Mouse (Mus musculus) retina, postnatal 7 days (tissue): ENCODE results near the gene Gfra1.

Experiments used
- DNase-seq: peaks from one replicate; pipeline ENCODE4 v3.0.0-alpha.2; 2012; ENCODE audit warnings: low read depth, low spot score

Gene Gfra1

DNA sequence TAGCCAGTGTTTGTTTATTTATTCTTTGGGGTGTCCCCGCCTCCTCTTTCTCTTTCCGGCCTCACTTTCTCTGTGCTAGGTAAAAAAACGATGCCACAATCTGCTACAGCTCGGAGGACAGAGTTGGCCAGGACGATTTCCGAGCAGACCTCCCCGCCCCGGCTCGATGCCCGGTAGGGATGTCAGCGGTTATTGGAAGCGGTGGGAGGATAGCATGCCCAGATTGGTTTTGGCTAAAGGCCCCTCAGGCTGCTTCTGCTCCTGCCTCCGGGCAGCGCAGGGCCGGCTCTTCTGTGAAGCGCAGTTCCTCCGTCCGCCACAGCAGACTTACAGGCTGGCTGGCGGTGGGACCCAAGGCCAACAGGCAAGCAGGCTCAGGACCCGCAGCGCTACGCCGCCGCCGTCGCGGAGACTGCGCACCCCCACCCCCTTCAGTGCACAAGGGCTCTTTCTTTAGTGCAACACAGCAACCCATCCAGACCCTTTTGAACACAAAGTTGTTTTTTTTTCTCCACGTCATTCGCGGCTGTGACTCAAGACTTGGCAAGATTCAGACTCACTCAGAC, at the start of gene Gfra1:
TSS of gene Gfra1 (minus strand) at position 414 of the 566 bp plus-strand sequence.
- no peak for DNase-seq

DNA sequence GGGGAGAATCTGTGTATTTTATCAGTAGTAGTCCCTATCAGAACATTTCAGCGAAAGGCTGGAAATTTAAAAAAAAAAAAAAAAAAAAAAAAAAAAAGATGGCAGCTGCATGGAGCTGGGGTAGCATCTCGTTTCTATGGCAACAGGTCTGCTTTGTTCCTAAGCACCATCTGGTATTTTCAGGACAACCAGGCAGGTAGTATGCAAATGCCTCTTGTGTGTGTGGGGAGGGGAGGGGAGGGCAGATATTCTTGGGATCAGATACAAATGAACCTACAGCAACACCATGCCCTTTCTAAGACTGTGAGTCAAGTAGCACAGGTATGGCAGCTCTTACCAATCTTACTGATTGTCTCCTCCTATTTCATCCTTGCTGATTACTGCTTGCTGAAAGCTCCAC, 44.3 kb upstream of the Gfra1 start:
- DNase-seq, result no peak

- DNase-seq, result no peak
These were observed 43.8 kb upstream of the Gfra1 start for GRCm38 (mm10) chr19:58499420-58499966.

DNA sequence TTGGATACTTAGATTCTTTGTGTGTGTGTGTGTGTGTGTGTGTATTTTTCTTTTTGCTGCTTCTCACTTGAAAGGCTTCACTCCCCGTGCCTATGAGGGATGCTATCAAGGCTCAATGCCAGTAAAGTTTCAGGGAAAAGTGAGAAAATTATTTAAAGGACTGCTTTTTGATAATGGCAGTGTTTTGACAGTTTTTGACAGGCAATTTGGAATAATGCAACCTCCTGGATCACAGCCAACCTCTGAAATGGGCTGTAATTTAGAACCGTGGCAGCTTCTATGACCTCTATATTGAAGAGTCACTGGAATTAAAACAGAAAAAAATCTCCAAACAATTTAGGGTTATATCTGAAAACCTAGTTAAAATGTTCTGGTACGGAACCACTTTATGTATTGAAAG, 41.4 kb upstream of the Gfra1 start:
- DNase-seq, result no peak

DNA sequence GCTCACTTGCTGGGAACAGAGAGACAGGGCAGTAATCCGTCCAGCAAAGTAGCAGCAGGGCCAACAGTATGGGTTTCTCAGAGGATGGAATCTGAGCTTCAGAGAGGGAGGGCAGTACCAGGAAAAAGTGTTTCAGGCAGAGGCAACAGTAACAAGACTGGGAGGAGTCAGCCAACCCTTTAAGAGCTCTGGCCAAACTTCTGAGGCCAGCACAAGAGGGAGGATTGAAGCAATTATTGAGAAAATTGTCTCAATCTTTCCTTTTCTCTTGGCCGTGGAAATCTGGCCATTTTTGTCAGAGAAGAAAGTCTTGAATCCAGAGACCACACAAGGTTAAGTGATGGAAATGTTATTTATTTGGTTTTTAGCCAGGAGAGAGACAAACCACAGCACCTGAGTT, 31.0 kb upstream of the Gfra1 start:
- DNase-seq, result no peak

- no peak for DNase-seq
These were observed 26.8 kb upstream of the Gfra1 start for GRCm38 (mm10) chr19:58482373-58482977.

DNA sequence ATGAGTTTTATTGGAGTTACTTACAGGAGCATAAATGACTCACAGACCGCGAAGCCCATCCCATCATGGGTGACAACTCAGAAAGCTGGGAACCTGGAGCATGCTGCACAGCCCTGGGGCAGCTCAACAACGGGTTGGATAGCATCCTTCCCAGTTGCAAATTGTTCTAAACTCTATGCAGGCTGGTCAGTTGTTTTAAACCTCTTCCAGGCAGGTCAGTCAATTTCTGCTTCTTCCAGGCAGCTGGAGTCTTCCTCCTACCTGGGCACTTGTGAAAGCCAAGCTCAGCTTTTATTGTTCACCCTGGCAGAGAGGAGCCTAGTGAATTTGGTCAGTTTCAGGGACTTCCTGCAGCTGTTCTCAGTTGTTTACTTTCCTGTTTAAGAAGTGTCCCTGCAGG, 18.5 kb upstream of the Gfra1 start:
- no peak for DNase-seq

- DNase-seq, result peak; percentile 74
These were observed 13.7 kb upstream of the Gfra1 start for GRCm38 (mm10) chr19:58469421-58469820.

- DNase-seq, result no peak
These were observed 12.6 kb upstream of the Gfra1 start for GRCm38 (mm10) chr19:58468331-58468730.

GRCm38 (mm10) chr19:58463755-58464154, 8.0 kb upstream of the Gfra1 start:
- no peak for DNase-seq

GRCm38 (mm10) chr19:58460361-58461022, 4.8 kb upstream of the Gfra1 start:
- DNase-seq, result no peak

DNA sequence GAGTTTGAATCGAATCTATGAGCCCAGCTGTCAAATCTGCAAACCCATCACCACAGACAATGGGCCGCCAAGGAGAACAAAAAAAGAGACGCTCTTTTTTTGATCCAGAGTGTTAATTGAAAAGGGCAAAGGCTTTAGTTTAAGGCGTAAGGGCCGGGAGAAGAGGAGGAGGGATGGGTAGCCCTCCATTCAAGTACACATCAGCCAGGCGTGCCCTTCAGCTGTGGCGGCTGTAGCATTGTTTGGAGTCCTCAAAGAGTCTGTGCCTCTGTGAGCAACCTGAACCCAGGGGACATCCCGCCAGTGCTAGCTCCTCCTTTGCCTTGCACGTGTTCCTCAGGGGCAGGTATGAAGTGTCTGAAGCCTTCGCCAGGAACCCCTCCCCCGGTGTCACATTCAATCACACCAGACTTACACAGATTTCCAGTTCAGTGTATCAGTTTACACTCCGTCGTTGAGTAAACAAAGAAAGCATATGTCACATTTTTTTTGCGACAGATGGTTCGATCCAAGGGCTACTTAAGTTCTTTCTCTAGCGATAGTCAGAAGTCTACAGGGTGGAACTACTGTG, 867 bp upstream of the Gfra1 start:
- no peak for DNase-seq

GRCm38 (mm10) chr19:58455061-58455495, 631 bp downstream of the Gfra1 start:
- no peak for DNase-seq

DNA sequence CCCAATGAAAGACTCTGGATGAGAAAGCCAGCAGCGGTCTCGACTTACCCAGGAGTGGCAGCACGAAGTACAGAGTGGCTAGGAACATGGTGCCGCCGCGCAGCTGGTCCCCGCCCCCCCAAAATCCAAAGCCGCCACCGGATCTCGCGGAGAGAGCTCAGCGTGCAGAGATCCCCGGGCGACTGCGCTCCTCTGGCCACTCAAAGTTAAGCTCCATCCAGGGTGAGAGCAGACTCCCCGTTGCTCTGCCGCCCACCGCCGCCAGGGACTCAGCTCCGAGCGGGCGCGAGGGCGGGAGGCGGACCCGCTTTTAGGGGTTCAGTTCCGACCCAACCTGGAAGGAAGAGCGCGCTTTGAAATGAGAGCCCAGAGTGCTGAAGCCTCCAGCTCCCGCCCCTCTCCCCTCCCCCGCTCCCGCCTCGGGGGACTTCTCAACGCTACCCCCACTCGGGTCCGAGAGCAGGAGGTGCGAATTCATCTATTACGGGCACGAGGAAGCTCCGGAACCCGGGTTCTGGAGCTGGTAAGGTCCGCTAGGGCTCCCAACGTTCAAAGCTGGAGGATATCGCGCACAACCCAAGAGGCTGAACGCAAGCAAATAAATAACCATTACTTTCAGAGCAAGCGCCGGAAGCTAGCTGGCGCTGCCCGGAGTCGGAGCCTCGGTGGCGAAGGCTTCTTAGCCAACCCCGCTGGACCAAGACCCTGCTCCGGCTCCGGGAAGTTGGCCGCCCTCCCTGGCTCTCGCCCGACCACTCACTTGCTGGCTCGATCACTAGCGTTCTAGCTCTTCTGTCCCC, 1.2 kb downstream of the Gfra1 start:
- DNase-seq, result no peak

- DNase-seq, result no peak
These were observed 2.1 kb downstream of the Gfra1 start for GRCm38 (mm10) chr19:58453581-58453980.

DNA sequence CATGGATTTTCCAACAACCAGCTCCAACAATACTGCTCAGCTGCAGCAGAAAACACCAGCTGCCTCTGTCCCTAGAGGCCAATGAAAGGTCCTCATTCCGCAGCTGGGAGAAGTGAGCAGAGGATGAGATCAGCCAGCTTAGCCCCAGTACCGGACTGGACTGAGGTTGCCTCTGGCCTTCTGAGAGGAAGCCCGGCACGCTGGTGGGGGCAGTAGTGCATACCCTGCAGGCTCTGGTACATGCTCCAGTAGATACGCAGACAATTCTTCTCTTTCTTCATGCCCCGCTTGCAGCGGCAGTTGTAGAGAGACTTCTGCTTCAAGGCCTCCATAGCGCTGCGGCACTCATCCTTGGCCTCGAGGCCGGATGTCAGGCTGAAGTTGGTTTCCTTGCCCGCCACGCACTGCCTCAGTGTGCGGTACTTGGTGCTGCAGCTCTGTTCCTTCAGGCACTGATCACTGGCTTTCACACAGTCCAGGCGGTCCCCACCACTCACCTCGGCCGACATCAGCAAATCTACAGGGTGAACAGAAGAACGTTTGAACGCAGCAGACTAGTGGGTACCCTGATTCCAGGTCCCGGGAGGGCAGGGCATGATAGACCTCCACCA, 2.7 kb downstream of the Gfra1 start:
- DNase-seq, result no peak

GRCm38 (mm10) chr19:58452178-58452819, 3.4 kb downstream of the Gfra1 start:
- no peak for DNase-seq

DNA sequence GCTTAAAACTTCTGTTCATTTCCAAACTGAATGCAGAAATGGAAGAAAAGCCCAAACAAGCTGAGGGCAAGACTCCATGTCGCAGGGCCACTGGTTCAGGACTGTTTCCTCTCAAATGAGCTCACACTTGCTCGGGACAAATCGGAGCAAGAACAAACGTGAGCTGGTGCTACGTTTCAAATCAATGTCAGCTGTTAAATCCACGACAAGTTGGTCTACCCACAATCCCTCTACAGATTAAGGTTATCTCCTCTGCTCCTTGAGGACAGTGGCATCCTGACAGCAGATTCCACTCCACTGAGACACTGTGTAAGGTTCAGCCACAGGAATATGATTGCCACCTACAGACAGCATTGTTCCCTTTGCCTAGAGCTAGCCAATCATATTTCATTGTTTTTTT, 4.4 kb downstream of the Gfra1 start:
- DNase-seq, result no peak

- DNase-seq, result no peak
These were observed 5.0 kb downstream of the Gfra1 start for GRCm38 (mm10) chr19:58450716-58451115.

DNA sequence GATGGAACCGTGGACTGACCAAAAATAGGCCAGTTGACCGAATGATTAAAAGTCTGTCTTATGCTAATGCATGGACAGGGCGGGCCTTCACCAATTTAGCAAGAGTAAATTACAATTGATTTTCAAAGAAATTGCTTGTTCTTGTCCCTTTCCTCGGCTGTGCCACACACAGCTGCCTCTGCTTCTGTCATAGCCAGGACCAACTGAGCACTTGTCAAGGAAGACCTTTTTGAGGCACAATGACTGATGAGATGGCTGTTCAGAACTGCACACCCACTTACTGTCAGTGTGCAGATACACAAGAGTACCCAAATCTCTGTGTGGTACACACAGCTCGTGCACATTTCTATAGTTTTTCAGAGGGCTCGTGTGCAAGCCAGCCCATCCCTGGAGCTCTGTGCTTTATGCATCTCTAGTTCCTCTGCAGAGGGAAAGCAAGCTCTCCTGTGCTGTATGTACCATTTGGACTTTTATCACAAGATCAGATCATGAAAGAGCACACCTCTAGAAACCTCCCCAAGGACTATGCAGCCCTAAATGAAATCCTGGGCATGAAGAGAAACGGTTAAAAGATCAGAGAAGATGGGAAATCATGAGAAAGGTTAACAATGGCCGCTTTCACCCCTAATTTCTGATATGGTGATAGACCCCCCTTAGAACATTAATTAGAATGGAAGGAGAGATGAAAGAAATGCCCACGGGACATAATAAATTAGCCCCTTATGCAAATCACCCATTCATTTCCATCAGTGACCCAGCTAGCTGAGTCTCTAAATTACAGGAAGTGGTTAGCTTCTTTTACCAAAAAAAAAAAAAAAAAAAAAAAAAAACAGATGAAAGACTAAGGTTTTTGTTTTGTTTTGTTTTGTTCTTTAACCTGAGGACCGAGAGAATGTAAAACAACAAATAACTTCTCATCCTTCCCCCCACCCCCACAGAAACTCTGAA, 12.7 kb downstream of the Gfra1 start:
- DNase-seq, result no peak
